Mouse (Mus musculus) gastrocnemius, postnatal 36 days (tissue): Measurements from ENCODE around the gene Tulp1. TPM values are rescaled to one million over a fixed set of nuclear protein-coding genes. Genes with fewer than 3 reads are reported as not detected.
"Not testable (repeated sequence)": the region's sequence is repeated elsewhere in the genome, so short reads cannot be mapped to it uniquely, and the experiment has no call there.

Experiments
- DNase-seq, 2 experiments: peaks; one replicate each; pipeline ENCODE4 v3.0.0; 2022
- intact Hi-C: fragments of 180-260 bp; cut with DNase I; formaldehyde crosslinking; loops from one replicate; pipeline ENCODE4 v1.15.1; 2025
- total RNA-seq, 2 experiments: library from RNA; stranded (reverse); gene quantifications; 2 replicates each; pipeline ENCODE4 v1.2.3; 2021

The Tulp1 gene
- total RNA-seq, 2 experiments from 2014 or later = not detected

- no peak for DNase-seq
- intact Hi-C loops = no loop called here
These were observed 19.7 kb downstream of the Tulp1 start for GRCm38 (mm10) chr17:28345271-28345721.

- DNase-seq = no peak
- intact Hi-C loops = no loop called here
These were observed 20.4 kb downstream of the Tulp1 start for GRCm38 (mm10) chr17:28344670-28345069.

- intact Hi-C loops = no loop called here
- DNase-seq = no peak
These were observed 20.9 kb downstream of the Tulp1 start for GRCm38 (mm10) chr17:28344050-28344607.

- peak; percentile 62 to 75 for DNase-seq
- intact Hi-C loops = no loop called here
These were observed 23.9 kb downstream of the Tulp1 start for GRCm38 (mm10) chr17:28341091-28341490.

GRCm38 (mm10) chr17:28340578-28340977 is 24.4 kb downstream of the Tulp1 start:
- intact Hi-C loops = no loop called here
- no peak for DNase-seq

- intact Hi-C loops = no loop called here
- no peak for DNase-seq
These were observed 27.5 kb downstream of the Tulp1 start for GRCm38 (mm10) chr17:28337547-28337946.

GRCm38 (mm10) chr17:28335267-28335666 is 29.8 kb downstream of the Tulp1 start:
- intact Hi-C loops = no loop called here
- DNase-seq = no peak

- intact Hi-C loops = no loop called here
- no peak for DNase-seq
These were observed 32.0 kb downstream of the Tulp1 start for GRCm38 (mm10) chr17:28332915-28333546.

- no peak for DNase-seq
- intact Hi-C loops = no loop called here
These were observed 32.7 kb downstream of the Tulp1 start for GRCm38 (mm10) chr17:28332113-28332914.

- intact Hi-C loops = no loop called here
- DNase-seq = no peak
These were observed 33.5 kb downstream of the Tulp1 start for GRCm38 (mm10) chr17:28331241-28332112.

GRCm38 (mm10) chr17:28330590-28330989 is 34.4 kb downstream of the Tulp1 start:
- DNase-seq, intact Hi-C loops: not testable (repeated sequence)

GRCm38 (mm10) chr17:28330232-28330546 is 34.8 kb downstream of the Tulp1 start:
- DNase-seq = no peak
- intact Hi-C loops = no loop called here

- DNase-seq = no peak
- intact Hi-C loops = loop anchor here (2.0 kb wide), 1 partner anchor 19 kb away; no protein-coding TSS in a partner anchor
These were observed 35.4 kb downstream of the Tulp1 start for GRCm38 (mm10) chr17:28329503-28330231.

GRCm38 (mm10) chr17:28328946-28329345 is 36.1 kb downstream of the Tulp1 start:
- intact Hi-C loops = loop anchor here (2.0 kb wide), 1 partner anchor 20 kb away; no protein-coding TSS in a partner anchor
- DNase-seq = peak in 1 of 2 experiments; percentile 49

GRCm38 (mm10) chr17:28328366-28328928 is 36.6 kb downstream of the Tulp1 start, which contains the start of gene Rpl10a:
Gene Rpl10a, plus strand, starts transcription at chr17:28328471.
- intact Hi-C loops = loop anchor here (2.0 kb wide), 1 partner anchor 20 kb away; no protein-coding TSS in a partner anchor
- peak; percentile 98 for DNase-seq

- intact Hi-C loops = loop anchor here (2.0 kb wide), 1 partner anchor 21 kb away; no protein-coding TSS in a partner anchor
- no peak for DNase-seq
These were observed 37.2 kb downstream of the Tulp1 start for GRCm38 (mm10) chr17:28327673-28328325.

GRCm38 (mm10) chr17:28326951-28327350 is 38.1 kb downstream of the Tulp1 start:
- intact Hi-C loops = no loop called here
- no peak for DNase-seq

- no peak for DNase-seq
- intact Hi-C loops = no loop called here
These were observed 39.3 kb downstream of the Tulp1 start for GRCm38 (mm10) chr17:28325751-28326150.

GRCm38 (mm10) chr17:28324416-28324815 is 40.6 kb downstream of the Tulp1 start:
- DNase-seq, intact Hi-C loops: not testable (repeated sequence)
